Mouse (Mus musculus): Measurements from ENCODE around the gene Dxo. TPM values are rescaled to one million over a fixed set of nuclear protein-coding genes. Genes with fewer than 3 reads are reported as not detected.
"Not testable (repeated sequence)": the region's sequence is repeated elsewhere in the genome, so short reads cannot be mapped to it uniquely, and the experiment has no call there.

Gene Dxo
- 10 to 100 TPM; 45.1 to 52.2 TPM for total RNA-seq (2021)
- long read RNA-seq, experiment 1, transcript Dxo-211 (7 exons, 1,447 nt), result major isoform, 26 of 93 reads
- long read RNA-seq, experiment 1, transcript Dxo-201 (7 exons, 1,519 nt), result minor isoform, 16 of 93 reads
- long read RNA-seq, experiment 1, partial matches to known transcripts, result 25 of 93 reads
- long read RNA-seq, experiment 1, other reads (novel, unspliced or antisense), result 26 of 93 reads
- long read RNA-seq, experiment 2, transcript Dxo-211 (7 exons, 1,447 nt), result major isoform, 12 of 31 reads
- long read RNA-seq, experiment 2, transcript Dxo-201 (7 exons, 1,519 nt), result minor isoform, 7 of 31 reads
- long read RNA-seq, experiment 2, partial matches to known transcripts, result 8 of 31 reads
- long read RNA-seq, experiment 2, other reads (novel, unspliced or antisense), result 4 of 31 reads

DNA sequence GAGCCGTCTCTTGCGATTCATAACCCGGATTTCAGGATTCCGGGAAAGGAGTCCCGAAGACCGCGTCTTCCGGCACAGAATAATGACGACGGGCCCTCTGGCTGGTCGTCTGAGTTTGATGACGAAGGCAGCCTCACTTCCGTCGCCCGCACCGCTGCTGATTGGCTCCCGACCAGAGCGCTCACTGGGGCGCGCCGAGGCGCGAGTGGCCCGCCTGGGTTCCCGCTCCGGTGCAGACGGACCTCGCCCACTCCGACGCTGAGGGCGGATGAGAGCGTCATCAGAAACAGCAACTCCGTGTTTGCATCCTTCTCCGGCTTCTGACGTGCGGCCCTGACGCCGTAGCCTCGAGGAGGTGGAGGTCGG, at the start of gene Dxo, which contains the start of gene Stk19:
TSS of gene Dxo (plus strand) at position 164 of the 366 bp plus-strand sequence.
TSS of gene Stk19 (minus strand) at position 90 of the 366 bp plus-strand sequence.
- DNase-seq, result peak; percentile 98

DNA sequence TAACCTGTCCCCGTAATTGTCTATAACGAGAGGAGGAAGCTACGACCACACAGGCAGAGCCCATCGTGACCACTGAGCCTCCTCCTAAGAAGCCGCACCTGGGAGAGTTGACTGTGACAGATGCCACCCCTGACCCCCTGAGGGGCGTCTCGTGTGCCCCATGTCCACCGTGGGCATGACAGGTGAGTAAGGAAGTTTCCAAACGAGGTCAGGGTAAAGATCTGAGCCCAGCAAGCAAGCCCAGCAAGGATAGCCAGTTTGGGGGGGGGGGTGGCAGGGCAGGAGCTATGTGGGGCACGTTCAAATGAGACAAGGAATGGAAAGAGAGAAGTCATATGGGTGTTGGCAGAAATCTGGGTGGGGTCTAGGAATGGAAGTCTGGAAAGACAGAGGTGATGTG, 41.8 kb upstream of the Dxo start:
- peak; percentile 65 for DNase-seq

DNA sequence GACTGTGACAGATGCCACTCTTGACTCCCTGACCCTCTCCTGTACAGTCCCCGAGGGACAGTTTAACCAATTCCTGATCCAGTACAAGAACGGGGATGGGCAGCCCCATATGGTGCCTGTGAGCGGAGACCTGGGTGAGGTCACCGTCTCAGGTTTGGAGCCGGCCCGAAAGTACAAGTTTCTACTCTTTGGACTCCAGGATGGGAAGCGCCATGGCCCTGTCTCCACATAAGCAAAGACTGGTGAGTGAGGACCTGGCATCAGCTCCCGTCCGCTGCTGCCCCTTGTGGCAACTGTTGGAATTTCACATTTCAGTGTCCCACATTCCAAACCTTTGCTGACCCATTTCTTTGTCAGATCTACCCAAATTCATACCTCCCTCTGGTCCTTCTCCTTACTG, 41.2 kb upstream of the Dxo start:
- DNase-seq, result peak; percentile 89

DNA sequence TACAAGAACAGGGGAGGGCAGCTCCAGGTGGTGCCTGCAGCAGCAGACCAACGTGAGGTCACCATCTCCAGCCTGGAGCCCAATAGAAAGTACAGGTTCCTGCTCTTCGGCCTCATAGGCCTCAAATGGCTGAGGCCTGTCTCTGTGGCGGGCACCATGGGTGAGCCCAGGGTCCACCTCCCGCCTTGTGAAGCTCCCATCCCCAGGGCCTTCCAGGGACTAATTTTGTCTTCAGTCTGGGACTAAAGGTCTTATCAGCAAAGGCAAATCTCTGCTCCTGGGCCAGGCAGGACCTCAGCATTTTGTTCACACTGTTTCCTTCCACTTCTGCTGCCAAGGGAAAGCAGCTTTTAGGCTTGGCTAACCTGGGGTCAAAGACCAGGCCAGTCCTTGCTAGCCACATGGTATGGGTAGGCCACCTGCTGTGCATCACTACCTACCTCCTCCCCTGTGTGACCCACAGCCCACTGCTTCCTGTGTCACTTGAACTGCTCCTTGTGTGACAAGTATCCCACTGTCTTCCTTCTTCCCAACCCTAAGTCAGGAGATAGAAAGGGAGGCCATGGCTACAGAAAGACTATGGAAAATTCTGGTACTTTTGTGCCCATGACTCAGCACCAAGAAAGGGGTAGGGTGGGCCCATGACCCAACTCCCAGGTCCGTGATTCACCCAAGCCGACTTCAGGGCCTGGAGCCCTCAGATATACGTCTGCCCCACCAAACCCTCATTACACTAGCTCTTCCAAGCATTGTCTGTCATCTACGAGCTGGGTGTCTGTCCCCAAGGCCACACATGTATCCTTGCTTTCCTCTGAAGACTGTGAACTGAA, 40.3 kb upstream of the Dxo start:
- peak; percentile 78 for DNase-seq

DNA sequence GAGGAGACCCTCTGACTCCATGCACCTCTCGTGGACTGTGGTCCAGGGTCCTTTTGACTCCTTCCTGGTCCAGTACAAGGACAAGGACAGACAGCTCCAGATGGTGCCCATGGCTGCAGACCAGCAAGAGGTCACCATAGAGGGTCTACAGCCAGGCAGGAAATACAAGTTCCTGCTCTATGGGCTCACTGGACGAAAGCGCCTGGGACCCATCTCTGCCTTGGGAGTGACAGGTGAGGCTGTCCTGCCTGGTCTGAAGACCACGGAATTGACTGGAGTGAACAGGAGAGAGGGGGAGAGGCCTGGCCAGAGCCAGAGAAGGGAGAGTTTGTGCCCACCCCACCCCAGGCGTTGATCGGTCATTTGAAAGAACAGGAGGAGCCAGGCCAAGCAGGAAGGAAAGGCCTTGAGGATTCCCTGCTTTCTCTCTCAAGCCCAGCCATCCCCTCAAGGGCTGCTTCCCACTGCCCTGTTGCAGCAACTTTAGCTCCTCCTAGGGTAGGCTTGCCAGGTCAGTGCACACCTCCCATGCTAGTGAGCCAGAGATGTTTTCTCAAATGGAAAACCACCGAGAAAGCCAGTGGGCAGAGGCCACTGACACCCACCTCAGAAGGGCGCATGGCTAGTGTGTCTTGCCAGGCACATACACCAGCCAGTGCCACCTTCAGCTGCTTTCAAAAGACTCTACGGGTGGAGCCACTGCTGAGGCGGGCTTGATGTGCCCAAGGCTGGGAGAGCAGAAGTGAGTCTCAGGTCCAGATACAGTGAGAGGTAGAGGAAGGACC, 39.4 kb upstream of the Dxo start:
- peak; percentile 77 for DNase-seq

DNA sequence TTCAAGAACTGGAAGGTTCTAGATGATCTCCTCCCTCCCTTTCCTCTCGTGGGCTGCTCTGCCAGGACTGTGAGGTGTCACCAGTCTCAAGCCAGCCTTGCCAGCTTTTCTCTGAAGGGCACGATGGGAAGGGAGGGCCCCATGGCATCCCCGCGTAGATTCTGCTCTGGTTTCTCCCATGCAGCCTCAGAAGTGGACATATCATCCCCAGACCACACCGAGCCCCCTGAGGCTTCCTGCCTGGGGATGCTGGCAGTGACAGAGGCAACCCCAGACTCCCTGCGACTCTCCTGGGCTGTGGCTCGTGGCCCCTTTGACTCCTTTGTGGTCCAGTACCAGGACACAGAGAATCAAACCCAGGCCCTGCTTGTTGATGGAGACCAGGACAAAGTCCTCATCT, 38.7 kb upstream of the Dxo start:
- DNase-seq, result peak; percentile 65

DNA sequence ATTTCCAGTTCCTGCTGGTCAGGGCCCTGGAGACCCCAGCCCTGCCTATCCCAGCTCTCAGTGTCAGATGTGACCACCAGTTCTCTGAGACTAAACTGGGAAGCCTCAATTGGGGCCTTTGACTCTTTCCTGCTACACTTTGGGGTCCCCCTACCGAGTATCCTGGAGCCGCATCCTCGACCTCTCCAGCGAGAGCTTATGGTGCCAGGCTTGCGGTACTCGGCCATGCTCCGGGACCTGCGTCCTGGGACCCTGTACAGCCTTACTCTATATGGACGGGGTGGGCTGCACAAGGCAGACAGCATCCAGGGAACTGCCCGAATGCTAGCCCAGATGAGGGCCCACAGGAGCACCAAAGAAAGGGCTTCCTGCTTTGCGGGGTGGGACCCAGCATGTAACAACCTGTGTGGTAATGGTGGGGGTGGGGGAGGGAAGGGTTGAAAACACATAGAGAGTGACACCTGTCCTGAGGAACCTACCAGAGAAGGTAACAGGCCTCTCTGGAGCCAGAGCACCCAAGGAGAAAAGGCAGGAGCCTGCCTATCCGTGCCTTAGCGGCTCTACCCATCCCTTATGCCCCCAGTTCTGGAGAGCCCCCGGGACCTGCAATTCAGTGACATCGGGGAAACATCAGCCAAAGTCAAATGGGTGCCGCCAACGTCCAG, 37.8 kb upstream of the Dxo start:
- peak; percentile 55 for DNase-seq

DNA sequence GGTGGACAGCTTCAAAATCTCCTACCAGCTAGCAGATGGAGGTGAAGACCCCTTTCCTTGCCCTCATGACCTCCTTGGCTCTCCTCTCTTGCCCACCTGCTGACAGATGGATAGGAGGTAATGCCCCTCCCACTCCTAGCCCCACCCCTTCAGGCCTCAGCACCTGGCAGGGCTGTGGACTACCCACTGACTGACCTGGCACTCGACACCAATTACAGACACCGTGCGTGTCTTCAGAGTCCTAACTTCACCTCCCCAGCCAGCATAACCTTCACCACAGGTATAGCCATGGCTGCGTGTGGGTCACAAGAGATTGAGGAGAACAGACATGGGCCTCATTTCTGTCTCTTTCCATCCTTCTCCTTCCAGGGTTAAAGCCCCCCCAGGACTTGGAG, 37.3 kb upstream of the Dxo start:
- peak; percentile 48 for DNase-seq

DNA sequence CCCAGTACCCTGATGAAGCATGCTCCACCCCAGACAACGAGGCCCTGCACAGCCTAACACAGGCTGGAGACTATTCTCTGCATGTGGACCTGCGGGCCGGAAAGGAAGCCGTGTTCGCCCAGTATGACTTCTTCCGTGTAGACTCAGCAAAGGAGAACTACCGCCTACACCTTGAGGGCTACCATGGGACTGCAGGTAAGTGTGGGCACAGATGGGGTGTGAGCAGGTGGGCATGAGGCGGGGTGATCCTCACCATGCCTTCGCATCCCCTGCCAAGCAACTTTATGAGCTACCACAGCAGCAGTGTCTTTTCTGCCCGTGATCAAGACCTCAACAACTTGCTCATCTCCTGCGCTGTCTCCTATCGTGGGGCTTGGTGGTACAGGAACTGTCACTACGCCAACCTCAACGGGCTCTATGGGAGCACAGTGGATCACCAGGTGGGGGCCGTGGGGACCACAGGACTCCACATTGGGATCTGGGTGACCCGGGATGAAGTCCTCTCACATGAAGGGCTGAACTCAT, 36.0 kb upstream of the Dxo start:
- DNase-seq, result peak; percentile 32

DNA sequence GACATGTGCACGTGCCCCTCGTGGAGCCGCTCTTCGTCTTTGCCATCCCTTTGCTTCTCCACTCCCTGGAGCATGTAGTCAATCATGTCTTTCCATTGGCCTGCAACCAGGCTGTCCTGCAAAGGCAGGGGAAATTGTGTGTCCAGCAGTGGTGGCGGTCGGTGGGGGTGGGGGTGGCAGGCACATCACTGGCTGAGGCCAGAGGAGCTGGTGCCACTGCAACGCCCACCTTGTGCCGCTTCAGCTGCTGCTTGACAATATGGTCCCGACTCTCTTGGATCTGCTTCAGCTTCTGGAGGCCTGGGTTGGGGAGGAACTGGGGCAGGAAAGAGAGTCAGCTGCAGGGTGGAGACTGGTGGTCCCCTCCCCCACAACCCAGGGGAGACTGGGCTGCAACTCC, 34.1 kb upstream of the Dxo start:
- DNase-seq, result peak; percentile 50

DNA sequence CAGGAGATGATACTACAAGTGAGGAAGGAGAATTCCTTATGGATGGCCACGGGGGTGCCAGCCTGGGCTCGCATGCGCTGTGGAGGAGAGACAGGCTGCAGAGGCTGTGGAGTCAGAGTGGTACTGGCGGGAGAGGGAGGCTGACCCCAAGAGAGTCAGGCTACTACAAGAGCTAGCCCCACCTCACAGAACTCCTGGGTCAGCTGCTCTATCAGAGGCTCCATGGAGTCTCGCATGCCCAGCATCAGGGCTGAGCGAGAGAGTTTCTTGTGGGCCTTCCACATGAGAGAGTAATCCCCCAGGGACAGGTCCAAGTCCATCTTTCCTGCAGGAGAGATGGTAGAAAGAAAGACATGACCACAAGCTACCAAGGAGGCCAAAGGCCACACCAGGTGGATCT, 33.5 kb upstream of the Dxo start:
- DNase-seq, result peak; percentile 41

DNA sequence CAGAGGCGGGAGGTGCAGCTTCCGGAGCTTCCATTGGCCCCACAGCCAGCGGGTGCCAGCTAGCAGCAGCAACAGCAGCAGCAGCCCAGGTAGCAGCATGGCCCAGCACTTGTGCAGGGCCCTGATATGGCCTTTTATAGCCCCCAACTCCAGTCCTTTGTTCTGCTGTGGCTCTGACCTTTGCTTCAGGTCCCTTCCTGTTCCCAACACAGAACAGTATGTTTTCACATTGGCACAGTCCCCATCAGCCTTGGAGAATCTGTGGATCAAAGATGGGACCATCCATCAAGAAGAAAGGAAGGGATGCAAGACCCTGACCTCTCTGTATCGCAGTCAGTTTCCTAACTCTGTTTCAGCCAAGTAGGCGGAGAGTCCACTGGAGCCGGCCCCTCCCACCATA, 32.5 kb upstream of the Dxo start, which contains the start of gene Cyp21a1:
TSS of gene Cyp21a1 (minus strand) at position 261 of the 400 bp plus-strand sequence.
- peak; percentile 76 for DNase-seq

DNA sequence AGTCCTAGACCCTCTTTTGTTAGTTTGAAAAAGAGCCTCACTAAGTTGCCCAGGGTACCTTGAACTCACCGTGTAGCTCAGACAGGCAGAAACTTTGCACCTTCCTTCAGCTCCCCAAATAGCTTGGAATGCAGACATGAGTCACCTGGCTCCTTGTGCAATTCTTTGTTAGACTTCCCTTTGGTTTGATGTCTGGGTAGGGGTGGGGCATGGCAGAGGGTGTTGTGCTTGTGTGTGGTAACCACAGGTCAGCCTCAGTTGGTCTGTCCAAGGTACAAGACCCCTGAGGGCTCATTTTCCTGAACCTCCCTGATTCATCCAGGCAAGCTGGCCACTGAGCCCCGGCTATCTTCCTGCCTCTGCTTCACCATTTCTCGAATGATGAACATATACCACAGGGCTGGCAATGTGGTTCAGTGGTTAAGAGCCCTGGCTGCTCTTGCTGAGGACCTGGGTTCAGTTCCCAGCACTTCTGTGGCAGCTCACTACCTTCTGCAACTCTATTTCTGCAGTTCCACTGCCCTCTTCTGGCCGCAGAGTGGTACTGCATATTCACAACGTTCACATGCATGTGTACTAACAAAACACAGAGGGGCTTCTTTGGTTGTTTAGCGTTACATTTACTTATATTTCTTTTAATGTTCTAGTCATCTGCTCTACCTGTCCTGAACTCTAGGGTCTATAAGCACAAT, 31.8 kb upstream of the Dxo start:
- no peak for DNase-seq

DNA sequence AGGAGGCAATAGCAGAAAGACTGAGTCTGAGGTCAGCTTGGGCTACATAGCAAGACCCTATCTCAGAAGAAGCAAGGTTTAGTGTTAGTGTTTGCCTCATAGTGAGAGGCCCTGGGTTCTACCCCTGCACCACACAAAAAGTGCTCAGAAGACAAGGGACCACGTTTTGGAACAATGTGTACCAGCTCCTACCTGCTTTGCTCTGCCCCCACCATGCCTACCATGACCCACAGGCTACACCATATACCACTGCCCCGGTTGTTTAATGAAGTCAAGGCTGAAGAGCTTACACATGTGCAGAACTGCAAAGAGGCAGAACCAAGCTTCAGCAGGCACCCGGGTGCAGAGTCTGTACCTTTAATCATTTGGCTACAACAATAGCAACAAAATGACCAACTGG, 29.6 kb upstream of the Dxo start:
- DNase-seq, result no peak

DNA sequence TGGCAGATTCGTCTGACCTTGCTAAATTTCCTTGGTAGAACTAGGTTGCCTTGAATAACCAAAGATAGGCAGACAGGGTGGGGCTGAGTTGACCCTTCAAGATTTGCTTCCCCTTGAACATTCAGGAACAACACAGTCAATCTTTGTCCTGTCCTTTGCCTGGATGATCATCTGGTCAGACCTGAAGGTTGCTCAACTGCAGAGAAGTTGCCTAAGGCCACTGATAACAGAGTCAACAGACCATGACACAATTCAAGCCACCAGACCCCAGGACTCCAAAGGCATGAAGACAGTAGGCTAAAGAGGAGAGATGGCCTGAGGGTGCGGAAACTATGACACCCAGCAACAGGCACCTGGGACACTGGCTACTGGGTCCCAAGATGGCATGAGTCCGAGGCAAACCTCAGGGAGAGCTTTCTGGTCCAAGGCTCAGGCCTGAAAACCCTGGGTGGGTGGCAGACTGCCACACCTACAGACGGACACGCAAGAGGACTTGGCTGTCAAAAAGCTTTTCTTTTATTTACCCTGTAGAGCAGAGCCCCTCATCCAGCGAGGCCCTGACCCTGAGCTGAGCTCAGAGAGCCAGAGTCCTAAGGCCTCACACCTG, 28.1 kb upstream of the Dxo start:
- DNase-seq, result no peak

DNA sequence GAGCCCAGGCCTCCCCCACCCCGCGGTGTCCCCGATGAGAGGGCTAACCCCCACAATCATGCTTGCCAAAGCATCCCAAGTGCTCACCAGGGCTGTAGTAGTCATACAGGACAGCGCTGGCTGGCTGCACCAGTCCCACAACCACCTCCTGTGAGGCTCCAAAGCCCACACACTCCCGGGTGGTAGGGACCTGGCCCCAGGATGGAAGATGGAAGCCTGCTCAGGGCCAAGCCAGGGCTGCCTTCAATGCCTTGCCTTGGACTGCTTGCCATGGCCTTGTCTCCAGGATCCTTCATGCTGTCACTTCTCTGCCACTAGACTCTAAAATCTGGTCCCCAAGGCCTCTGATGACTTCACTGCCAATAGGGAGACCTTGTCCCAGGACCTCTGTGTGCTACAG, 26.4 kb upstream of the Dxo start:
- peak; percentile 58 for DNase-seq

DNA sequence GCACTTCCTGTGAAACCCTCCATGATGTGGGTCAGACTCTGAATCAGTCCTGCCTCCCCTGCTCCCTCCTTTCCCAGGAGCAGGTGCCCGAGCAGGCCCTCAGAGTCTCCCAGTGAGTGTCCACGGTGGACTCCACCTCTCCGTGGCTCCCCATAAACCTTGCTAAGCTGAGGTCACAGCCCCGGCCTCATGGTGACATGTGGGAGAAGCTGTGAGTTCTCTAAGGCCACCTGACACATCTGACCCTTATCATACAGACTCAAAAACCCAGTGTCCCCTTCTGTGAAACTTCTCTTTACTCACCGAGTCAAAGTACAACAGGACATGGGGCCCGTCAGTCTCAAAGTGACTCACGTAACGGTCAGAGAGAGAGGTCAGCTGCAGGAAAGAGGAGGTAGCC, 26.0 kb upstream of the Dxo start:
- DNase-seq, result not testable (repeated sequence)

DNA sequence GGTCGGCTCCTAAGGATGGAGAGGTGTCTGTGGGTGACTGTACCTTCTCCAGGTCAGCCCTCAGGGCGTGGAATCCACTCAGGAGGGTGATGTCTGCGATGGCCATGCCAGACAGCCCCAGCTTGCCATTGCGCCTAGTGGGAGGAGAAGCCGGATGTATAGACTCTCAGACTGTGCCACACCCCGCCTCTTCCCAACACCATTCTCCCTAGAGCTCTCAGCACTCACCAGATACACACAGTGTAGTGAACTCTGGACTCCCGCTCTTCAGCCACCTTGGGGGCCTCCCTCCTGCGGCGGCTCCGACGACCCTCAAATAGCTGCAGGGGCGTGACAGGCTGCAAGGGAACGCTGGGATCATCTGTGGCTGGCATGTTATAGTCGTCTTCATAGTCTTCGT, 25.5 kb upstream of the Dxo start:
- no peak for DNase-seq

DNA sequence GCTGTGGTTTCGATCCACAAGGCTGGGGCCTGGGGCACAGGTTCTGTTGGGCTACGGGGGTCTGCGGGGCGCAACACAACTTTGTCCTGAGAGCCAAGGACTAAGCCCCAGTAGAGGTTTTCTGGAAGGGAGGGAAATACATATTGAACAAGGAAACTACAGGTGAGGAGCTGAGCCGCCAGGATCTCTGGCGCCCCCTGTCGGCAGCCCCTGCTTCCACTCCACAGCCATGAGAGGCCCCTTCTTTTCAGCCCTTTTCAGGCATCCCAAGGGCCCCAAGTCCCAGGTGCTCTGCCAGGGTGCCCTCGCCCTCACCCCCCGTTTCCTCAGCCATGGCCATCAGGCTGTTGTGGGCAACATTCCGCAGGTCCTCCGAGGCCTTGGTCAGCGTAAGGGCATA, 23.1 kb upstream of the Dxo start:
- DNase-seq, result peak; percentile 69

DNA sequence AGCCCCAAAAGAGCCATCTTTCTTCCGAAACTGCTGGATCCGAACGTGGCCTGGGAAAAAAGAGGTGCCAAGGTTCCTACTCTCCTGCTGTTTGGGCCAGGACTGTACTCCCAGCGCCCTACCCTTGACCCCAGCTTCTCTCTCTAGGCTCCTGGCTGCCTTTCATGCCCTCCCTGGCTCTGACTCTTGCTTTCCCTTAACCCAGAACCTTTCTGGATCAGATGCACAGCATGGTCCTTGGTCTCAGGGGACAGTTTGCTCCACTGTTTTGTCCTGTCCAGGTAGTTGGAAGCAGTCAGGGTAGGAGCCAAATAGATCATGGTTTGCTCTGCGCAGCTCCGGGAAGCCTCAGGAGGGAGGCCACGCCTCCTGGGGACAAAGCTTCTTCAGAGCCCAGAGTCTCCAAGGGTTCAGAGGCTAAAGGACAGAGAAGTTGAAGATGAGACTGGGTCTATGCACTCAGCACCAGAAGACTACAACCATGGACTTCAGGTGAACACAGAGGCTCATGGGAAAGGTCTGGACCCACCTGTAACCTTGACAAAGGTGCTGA, 21.9 kb upstream of the Dxo start:
- DNase-seq, result no peak
